Mouse (Mus musculus): ENCODE data around the gene Otud3.

GRCm38 (mm10) chr4:138882179-138882578 is 31.6 kb downstream of the Otud3 start:
- TF ChIP-seq CTCF (IDR thresholded peaks at IDR 0.05; ENCODE audit: control insufficient read depth, insufficient read depth, low read length): no peak
- TF ChIP-seq POLR2A (IDR thresholded peaks at IDR 0.05; ENCODE audit: borderline replicate concordance, control insufficient read depth, low read depth, low read length): no peak
